Mouse (Mus musculus) kidney, postnatal 0 days (tissue): ENCODE data around the gene Gm35134. TPM values are rescaled to one million over a fixed set of nuclear protein-coding genes. Genes with fewer than 3 reads are reported as not detected.
"Not testable (repeated sequence)": the region's sequence is repeated elsewhere in the genome, so short reads cannot be mapped to it uniquely, and the experiment has no call there.

Source experiments
- ATAC-seq: fragments of 200-750 bp; cut with Nextera tagmentation; replicated peaks from 2 replicates; pipeline ENCODE4 v1.8.0; 2017; ENCODE audit warnings: low read depth, moderate number of reproducible peaks, moderate TSS enrichment, moderate library complexity; ENCODE audit not compliant: low FRiP score
- DNase-seq: peaks from one replicate; pipeline ENCODE4 v3.0.0-alpha.2; 2016; ENCODE audit warnings: low spot score
- H3K27ac ChIP-seq: fragments of 300-500 bp; sonication (generic); 2 replicates; pipeline ENCODE4 v1.5.1; 2014; ENCODE audit warnings: mild to moderate bottlenecking
- H3K27me3 ChIP-seq: fragments of 300-500 bp; sonication (generic); 2 replicates; pipeline ENCODE4 v1.6.1; 2014; ENCODE audit warnings: low read length, mixed read lengths; ENCODE audit not compliant: insufficient read depth
- H3K36me3 ChIP-seq: fragments of 300-500 bp; sonication (generic); 2 replicates; pipeline ENCODE4 v1.6.1; 2014; ENCODE audit warnings: low read length, mixed read lengths; ENCODE audit not compliant: insufficient read depth
- H3K4me1 ChIP-seq: fragments of 300-500 bp; sonication (generic); replicated peaks from 2 replicates; pipeline ENCODE4 v1.6.1; 2014; ENCODE audit warnings: antibody characterized with exemption, low read length, mixed read lengths; ENCODE audit not compliant: insufficient read depth
- H3K4me2 ChIP-seq: fragments of 300-500 bp; sonication (generic); 2 replicates; pipeline ENCODE4 v1.6.1; 2014; ENCODE audit warnings: mild to moderate bottlenecking, low read length, moderate library complexity, mixed read lengths
- H3K4me3 ChIP-seq: fragments of 300-500 bp; sonication (generic); replicated peaks from 2 replicates; pipeline ENCODE4 v1.5.1; 2014; ENCODE audit warnings: low read depth, low read length
- H3K9ac ChIP-seq: fragments of 300-500 bp; sonication (generic); 2 replicates; pipeline ENCODE4 v1.6.1; 2014; ENCODE audit warnings: low read depth, low read length
- H3K9me3 ChIP-seq: fragments of 300-500 bp; sonication (generic); replicated peaks from 2 replicates; pipeline ENCODE4 v1.6.1; 2016; ENCODE audit warnings: low read length, inconsistent platforms, mixed read lengths
- WGBS: fragments of 180-500 bp; shearing (Covaris S2); extraction: QIAGEN DNeasy Blood & Tissue Kit; methylation state at CpG from one replicate; pipeline ENCODE4 v1.1.7; 2014; 5-methylcytosine and 5-hydroxymethylcytosine counted together
- polyA plus RNA-seq: library from polyadenylated mRNA; unstranded; fragments of >200 nt; fragmentation: Nextera tagmentation; extraction: Ambion mirVana; gene quantifications from 2 replicates; pipeline ENCODE4 v1.2.1, GENCODE M21; 2015

The Gm35134 gene
- not detected in 2 replicates for polyA plus RNA-seq

- ATAC-seq, H3K4me1 ChIP-seq: not testable (repeated sequence)
- no CpG with 5 or more reads among the region's 7 CpGs for WGBS
Observed at GRCm38 (mm10) chrY:19112707-19113106, at the start of gene Gm35134. Gm35134 (plus strand) TSS chrY:19113007.

More at GRCm38 (mm10) chrY:19112707-19113106, at the start of gene Gm35134:
- H3K9ac ChIP-seq, H3K27ac ChIP-seq, H3K27me3 ChIP-seq, H3K4me3 ChIP-seq, H3K9me3 ChIP-seq, H3K4me2 ChIP-seq, DNase-seq, H3K36me3 ChIP-seq: not testable (repeated sequence)
